Mouse (Mus musculus): ENCODE data around the gene Tap2.

GRCm38 (mm10) chr17:34205746-34206176 is 2.4 kb downstream of the Tap2 start:
- TF ChIP-seq MYC (IDR thresholded peaks at IDR 0.05; ENCODE audit: low read depth, low read length) (no peak), POLR2A (IDR thresholded peaks at IDR 0.05; ENCODE audit: low read depth, low read length) (peak; percentile 70), UBTF (IDR thresholded peaks at IDR 0.05; ENCODE audit: low read depth, low read length) (no peak), SMC3 (IDR thresholded peaks at IDR 0.05; ENCODE audit: low read depth, low read length) (peak; percentile 56), EP300 (IDR thresholded peaks at IDR 0.05; ENCODE audit: low read length) (no peak), RCOR1 (conservative IDR thresholded peaks at IDR 0.05; ENCODE audit: low read depth, low read length) (no peak), CHD2 (IDR thresholded peaks at IDR 0.05; ENCODE audit: low read length) (no peak), USF2 (conservative IDR thresholded peaks at IDR 0.05; ENCODE audit: low read depth, low read length) (no peak), ZC3H11A (IDR thresholded peaks at IDR 0.05; ENCODE audit: low read depth, low read length) (no peak), TBP (conservative IDR thresholded peaks at IDR 0.05; ENCODE audit: low read depth, low read length) (peak; percentile 85), ZKSCAN1 (IDR thresholded peaks at IDR 0.05; ENCODE audit: borderline replicate concordance, low read depth, low read length) (no peak), CTCF (conservative IDR thresholded peaks at IDR 0.05 in 1 of 2, IDR thresholded peaks at IDR 0.05 in 1 of 2; ENCODE audit: low read depth in 2 of 2, low read length in 2 of 2) (peak; percentile 59 to 84; a peak in 3 of 4 replicates), POLR2AphosphoS2 (IDR thresholded peaks at IDR 0.05; ENCODE audit: low read depth, low read length) (no peak)

Measured in CH12.LX (cell line).